Mouse (Mus musculus) heart, postnatal 4 days (tissue): ENCODE results near the gene Mylk3. TPM values are rescaled to one million over a fixed set of nuclear protein-coding genes. Genes with fewer than 3 reads are reported as not detected.
A peak's percentile ranks its signal among the peaks of the same experiment; 100 is the strongest.

ENCODE experiments used
- DNase-seq: peaks from one replicate; pipeline ENCODE4 v3.0.0; 2021
- total RNA-seq, 2 experiments: library from RNA; stranded (reverse); gene quantifications; 2 replicates each; pipeline ENCODE4 v1.2.3; 2021

Mylk3 gene
- total RNA-seq, 2 experiments from 2014 or later: 245 to 262 TPM

DNA sequence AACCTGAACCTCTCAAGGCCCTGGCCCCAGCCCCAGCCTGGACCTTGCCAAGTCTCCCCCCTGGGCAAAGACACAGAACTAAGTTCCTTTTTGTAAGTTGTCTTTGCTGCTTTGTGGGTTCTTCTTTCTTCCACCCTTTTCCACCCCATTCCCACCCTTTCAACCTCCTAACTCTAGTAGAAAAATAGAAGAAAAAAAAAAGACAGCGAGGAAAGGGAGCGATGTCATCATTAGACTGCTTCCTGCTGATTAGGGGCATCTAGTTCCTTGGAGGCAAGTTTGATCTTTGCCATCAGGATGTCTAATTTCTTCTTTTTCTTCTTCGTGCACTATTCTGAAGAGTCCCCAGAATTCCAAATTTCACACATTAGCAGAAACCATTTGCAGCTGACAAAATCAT, 73.1 kb downstream of the Mylk3 start:
- DNase-seq: no peak

DNA sequence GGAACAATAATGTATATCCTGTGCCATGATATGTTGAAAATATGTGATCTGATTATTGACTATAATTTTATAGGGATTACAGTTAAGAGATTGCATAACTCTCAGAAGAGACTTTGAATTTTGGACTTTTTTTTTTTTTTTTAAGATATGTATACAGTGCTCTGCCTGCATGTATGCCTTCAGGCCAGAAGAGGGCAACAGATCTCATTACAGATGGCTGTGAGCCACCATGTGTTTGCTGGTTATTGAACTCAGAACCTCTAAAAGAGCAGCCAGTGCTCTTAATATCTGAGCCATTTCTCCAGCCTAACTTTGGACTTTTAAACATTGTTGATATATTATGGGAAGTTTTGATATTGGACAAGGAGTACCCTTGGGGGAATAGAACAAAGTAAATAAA, 74.4 kb downstream of the Mylk3 start:
- peak; percentile 27 for DNase-seq

DNA sequence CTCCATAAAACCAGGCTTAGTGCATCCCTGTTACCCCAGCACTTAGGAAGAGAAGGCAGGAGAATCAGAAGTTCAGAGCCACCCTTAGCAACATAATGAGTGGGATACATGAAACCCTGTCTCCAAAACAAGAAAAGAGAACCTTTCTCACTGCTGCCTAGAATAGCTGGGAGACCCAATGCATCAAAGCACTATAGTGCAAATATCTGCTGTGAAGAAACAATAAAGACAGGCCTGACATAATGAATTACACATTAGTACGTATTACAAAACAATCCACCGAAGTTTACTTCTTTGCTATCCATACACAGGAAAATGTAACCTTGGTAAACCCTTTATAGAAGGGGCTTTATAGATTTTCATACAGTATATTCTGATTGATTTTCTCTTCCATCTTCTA, 77.6 kb downstream of the Mylk3 start:
- DNase-seq: no peak

DNA sequence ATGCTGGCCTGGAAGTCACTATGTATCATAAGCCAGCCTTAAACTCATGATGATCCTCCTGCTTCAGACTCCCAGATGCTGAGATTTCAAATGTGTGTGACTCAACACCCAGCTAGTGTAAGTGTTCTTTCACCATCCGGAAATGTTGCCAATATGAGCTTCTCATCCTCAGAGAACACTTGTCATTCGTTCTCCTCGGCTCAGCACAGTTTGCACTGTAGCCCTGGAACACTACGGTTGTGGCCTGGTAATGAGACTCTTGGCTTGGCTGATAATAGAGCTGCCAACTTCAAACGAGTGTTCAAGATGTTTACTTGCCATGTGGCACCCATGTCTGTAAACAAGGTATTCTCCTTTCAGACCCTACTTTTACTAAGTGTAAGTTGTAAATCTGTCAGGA, 82.6 kb downstream of the Mylk3 start:
- no peak for DNase-seq

DNA sequence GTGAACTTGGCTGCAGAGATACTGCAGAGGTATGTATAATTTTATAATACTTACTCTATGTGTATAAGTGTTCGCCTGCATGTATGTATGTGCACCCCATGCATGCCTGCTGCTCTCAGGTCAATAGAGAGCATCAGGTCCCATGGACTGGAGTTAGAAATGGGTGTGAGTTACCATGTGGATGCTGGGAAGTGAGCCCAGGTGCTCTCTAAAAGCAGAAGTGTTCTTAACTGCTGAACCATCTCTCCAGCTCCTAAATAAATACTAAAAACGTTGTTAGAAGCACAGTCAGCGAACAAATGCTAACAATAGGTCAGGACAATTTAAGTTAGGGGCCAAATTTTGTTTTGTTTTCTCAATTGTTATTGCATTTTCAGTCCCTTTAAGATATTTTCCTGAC, 83.2 kb downstream of the Mylk3 start:
- no peak for DNase-seq

DNA sequence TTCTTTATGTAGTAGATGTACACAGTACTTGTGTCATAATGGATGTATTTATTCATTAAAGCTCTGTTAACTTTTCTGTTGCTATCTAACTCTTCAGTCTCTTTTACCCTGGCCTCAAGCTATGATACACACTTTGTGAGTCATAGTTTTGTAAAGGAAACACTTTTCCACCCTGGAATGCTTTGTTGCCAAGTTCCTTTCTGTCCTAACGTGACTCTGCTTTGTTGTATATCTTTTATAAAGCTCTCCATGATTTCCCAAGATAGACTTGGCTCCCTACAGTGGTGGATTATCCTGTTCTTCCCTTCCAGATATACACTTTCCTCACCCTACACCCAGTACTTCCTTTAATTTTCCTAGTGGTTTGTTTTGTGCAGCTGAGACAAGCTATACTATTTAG, 84.2 kb downstream of the Mylk3 start:
- no peak for DNase-seq

DNA sequence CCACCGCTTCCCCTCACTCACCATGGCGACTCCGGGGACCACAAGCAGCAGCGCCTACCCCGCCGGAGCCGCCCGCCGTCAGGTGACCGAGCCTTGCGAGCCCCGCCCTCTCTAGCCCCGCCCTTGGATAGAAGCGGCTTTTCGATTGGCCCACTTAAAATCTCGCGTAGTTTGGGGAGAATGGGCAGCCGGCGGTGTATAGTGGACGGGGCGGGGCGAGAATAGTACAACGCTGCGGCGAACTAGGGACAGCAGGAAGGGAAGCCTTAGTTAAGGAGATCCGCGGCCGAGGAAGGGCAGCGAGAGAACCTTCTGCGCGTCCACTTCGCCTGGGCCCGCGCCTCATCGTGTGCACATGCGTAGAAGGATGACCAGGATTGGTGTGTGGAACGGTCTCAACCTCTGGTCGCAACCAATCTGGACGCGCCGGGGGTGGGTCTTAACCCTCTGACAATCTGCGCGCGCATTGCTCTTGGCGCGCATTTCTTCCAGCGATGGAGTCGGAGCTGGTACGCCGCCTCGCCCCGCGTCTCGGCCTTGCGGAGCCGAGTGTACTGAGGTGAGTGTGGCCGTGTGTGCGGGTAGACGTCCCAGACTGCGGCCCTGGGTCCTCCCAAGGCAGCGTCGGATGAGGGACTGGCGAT, 86.6 kb downstream of the Mylk3 start, which contains the start of the genes Orc6 and Vps35:
Orc6 (plus strand) TSS at position 199 of the 644 bp plus-strand sequence.
Vps35 (minus strand) TSS at position 369 of the 644 bp plus-strand sequence.
- DNase-seq: peak; percentile 97

DNA sequence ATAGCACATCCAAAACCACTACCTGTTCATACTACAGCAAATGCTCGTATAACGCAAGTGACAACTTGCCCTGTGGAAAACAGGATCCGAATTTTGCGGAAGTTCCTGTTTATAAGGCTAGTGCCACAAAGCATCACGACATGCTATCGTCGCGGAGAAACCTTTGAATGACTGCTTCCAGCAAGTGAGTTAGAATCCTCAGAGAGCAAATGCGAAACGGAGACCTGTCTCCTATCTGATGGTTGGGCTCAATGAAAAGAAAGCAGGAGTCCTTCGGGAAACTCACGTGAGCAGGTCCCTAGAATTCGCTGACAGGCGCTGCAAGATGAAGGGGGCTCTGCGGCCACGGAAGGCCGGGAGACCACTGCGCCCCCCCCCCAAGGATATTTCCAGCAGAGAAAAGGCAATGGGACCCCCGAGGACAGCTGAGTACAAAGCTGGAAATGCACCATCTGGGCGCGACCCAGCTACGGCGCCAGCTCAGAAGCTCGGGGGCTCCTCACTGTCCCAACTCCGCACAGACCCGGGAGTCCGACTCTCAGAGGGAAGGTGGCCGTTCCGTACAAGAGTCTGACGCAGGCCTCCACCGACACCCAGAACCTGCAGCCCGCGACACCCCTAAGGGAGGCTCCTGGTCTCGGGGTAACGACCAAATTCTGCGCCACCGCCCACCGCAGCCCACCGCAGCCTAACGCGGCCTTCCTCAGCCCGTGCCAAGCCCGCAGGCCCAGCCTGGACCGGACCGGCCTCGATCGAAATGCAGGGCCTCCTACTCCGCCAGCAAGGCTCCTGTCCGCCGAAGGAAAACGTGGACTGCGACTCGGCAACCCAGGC, 87.3 kb downstream of the Mylk3 start:
- no peak for DNase-seq

DNA sequence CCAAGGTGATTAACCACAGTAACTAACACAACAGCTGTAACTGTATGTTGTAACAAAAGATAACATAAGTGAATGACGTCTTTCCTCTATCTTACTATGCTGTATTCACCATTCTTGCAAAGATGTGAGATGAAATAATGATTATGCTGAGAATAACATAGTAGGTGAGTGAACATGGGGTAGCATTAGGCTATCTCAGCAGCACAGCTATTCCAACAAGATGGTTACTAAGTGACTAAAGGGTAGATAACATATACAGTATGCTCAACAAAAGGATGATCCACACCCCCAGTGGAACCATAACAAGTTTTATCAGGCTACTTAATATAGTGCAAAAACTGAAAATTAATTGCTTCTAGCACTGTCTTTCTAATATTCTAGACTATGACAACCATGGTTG, 99.3 kb downstream of the Mylk3 start:
- DNase-seq: no peak

Other genes with a start within 250 kb of the Mylk3 start
- gene Cks1brt, start 234.4 kb downstream of the Mylk3 start, total RNA-seq: not detected
- not detected for gene Olfr371, start 160.4 kb downstream of the Mylk3 start, total RNA-seq
- gene Orc6, start 86.7 kb downstream of the Mylk3 start, total RNA-seq: 10 to 100 TPM; 27.7 to 30.3 TPM
- 10 to 100 TPM; 74.5 to 78.3 TPM for gene Vps35, start 86.5 kb downstream of the Mylk3 start, total RNA-seq
- gene 4921524J17Rik, start 46.5 kb upstream of the Mylk3 start, total RNA-seq: 10 to 100 TPM; 17.3 to 22.7 TPM
- 1 to 10 TPM; 8.5 to 9.2 TPM for gene Gpt2, start 106.2 kb upstream of the Mylk3 start, total RNA-seq
- 100 to 1,000 TPM; 184 to 192 TPM for gene Dnaja2, start 169.0 kb upstream of the Mylk3 start, total RNA-seq